Mouse (Mus musculus) layer of hippocampus, adult 9-10 months (tissue): ENCODE data around the gene Psmc3ip.

Experiments
- DNase-seq: peaks from one replicate; pipeline ENCODE4 v3.0.0; 2022; ENCODE audit warnings: low spot score

The Psmc3ip gene

DNA sequence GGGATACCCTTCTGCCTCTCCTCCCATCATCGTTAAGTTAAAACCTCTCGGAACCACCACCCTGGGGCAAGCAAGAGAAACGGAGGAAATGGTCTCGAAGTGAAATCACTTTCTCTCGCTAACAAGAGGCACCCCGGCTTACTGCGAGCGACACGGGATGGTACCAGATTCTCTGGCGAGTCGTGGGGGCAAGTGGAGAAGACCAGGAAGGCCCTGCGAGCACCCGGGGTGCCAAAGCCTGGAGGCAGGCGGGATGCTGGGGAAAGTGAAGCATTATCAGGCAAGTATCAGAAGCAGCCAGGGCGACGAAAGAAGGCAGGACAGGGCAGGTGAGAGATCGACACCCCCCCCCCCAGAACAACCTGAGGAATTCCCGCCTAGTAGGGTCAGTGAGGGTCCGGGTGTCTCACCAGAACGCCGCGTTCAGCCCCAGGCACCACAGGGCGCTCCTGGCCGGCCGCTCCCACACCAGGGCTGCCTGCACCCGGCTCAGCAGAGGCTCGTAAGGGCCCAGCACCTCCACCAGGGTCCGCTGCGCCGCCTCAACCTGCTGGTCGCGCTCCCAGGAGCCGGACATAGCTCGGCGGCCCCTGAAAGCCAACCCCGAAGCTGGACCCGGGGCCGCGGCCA, 24.0 kb upstream of the Psmc3ip start:
- no peak for DNase-seq

DNA sequence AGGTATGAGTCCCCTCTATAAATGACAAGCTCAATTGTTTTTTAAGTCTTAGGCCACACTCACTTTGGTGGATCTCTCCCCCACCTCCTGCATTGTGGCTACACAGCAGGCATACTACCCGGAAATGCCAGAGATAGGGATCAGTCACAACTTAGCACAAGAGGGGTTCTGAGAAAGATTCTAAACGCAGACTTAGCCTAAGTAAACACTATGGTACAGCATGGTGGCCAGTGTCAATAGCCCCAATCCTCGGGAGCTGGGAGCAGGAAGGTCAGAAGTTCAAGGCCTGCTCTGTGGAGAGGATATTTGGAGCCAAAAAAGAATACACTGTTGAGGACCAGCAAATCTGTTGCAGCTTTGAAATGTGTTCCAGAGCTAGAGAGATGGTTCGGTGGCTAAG, 22.9 kb upstream of the Psmc3ip start:
- DNase-seq, result no peak

DNA sequence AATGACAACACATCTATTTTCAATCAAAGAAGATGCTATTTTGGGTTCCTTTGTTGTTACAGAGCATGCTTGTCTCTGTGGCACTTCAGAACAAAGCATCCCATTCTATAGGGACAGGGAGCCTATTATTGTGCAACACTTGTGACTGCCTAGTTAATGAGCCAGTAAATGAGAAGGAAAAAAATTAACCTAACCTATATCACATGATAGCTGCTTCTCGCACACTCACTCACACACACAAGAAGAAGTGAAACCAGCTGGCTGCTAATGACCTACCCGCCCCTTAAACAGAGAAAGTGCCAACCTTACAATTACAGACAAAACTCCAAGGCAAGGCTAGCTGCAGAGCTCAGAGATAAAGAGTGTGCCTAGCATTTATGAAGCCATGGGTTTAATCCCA, 20.3 kb upstream of the Psmc3ip start:
- no peak for DNase-seq

DNA sequence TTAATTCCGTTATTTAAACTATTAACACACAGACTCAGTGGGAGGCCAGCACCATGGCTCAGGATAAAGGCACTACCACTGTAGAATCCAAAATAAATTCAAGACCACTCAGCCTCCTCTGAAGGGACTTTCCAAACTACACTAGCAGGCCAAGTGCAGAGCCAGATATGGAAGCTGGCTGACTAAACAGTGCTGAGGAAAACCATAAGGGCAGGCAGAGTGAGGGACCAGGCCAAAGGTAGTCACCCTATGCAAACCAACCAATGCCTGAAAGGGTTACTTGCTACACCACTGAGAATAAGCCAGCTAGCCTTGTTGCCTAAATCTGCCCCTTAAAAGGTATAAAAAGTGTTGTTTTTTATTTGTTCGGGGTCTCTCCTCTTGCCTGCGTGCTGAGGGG, 16.9 kb upstream of the Psmc3ip start:
- no peak for DNase-seq

DNA sequence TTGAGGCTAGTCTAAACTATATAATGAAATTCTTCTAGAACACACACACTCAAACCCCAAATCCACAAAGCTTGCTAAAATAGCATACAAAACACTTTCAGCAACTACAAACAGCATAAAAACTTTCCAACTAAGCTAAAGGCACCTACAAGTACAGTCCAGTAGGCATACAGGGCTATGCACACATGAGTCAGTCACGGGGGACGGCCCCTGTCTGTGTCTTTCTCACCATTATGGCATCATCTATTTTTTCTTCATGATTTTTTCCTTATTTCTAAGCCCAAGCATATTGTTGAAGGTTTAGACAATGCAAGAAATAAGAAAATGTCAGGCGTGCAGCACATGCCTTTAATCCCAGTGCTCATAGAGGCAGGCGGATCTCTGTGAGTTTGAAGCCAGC, 15.9 kb upstream of the Psmc3ip start:
- DNase-seq, result no peak

DNA sequence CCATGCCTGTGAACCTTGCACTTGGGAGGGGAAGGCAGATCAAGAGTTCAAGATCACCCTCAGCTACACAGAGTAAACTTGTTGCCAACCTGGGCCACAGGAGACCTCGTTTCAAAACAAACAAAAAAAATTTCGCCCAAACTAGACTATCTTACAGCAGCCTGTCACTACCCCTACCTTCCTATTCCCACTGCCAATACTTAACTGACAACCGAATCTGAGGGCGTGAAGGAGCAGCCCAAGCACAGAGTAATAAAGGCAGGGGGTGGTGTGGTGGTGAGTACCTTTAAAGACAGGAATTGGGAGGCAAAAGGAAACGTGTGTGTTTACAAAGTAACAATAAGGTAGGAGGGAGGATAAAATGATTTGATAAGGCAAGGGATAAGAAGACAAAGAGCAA, 15.5 kb upstream of the Psmc3ip start:
- DNase-seq, result no peak

DNA sequence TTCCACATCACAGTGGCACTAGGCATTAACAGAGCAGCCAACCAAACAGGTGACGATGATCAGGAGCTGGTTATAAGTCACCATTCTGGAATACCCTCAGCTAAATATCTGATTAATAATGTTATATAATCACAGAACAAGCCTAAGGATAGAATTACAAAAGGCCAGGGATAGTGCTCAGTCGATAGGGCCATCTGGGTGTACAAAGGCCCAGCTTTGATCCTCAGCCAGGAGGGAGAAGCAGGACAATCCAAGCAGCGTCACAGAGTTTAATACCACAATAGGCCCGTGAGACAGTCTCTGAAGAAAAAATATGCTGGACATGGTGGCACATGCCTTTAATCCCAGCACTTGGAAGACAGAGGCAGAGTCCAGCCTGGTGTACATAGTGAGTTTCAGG, 14.1 kb upstream of the Psmc3ip start:
- DNase-seq, result no peak

DNA sequence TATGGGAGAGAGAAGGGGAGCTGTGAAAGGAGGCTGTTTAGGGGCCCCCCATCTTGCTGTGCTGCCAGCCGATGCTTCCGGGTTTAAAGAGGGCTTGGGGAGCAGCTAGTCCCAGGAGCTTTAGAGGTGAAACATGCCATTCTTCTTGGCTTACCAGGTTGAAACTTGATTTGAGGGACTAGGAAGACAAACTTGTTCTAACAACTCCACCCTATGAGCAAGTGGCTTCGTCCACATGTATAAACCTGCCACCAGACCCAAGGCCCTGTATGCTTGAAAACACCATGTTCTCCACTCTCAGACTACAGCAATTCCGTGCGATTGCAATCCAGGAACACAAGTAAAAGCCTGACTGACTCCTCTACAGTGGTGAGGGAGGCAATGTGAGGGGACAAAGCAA, 7.8 kb upstream of the Psmc3ip start:
- DNase-seq, result no peak

DNA sequence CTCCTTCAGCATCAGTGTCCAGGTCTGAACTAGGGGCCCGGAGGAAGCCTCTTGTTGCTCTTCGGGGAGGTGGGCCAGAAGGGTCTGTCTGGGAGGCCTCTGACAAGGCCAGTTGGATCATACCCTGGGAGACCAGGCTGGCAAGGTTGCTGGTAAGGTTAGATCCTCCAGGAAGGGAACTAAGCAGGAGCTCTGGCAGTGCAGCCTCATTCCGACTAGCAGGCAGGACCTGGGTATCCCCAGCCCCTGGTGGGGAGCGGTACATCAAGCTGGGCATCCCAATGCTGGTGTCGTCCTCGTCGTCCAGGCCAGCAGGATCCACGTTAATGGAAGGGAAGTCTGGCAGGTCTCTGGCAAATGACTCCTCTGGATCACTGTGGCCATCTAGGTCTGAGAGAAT, 3.0 kb upstream of the Psmc3ip start:
- DNase-seq, result no peak

DNA sequence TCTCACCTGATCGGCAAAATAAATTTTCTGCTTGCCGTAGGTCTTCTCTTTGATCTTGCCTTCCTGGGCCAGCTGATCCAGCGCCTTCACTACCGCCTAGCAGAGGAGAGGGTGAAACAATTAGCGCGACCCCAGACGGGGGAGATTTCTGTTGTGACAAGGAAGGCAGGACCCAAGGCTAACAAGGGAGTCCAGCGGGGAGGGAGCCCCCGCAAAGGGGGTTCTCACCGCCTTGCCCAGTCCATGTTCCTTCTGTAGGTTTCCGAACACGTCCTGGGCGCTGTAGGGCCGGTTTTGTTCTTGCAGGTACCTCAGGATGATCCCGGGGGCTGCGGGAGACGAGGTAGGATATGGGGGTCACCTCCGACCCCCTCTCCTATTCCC, 314 bp downstream of the Psmc3ip start:
- no peak for DNase-seq

DNA sequence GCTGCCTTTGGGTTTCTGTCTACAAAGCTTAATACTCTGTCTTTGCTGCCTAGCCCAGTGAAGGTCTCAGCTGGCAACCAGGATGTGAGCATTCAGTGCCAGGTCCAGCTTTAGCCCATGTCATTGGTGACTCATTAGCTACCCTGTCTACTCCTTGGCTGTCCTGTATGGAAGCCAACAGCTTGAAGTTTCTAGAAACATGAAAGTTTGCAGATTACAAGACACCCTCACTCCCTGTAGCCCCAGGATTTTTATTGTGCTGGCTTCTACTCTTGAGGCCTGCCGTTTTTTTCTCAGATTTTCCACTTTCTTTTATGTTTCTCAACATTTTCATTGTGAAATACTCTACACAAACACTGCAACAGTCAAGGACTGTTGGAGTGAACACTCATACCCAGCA, 5.3 kb downstream of the Psmc3ip start:
- no peak for DNase-seq

DNA sequence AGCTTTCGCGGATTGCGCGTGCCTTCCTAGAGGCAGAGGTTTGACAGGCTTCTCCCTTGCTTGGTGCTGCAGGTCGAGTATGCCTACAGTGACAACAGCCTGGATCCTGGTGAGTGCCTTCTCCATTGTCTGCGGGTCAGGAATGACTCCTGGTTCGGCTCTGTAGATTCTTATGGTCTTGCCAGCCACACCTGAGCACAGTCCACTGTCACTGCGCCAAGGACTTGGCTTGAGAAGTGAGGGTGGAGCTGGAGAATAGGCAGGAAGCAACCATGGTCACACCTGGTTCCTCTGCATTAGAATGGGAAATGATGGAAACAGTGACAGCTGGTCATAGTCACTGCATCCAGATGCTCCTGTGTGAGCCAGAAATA, 7.6 kb downstream of the Psmc3ip start:
- DNase-seq, result no peak

DNA sequence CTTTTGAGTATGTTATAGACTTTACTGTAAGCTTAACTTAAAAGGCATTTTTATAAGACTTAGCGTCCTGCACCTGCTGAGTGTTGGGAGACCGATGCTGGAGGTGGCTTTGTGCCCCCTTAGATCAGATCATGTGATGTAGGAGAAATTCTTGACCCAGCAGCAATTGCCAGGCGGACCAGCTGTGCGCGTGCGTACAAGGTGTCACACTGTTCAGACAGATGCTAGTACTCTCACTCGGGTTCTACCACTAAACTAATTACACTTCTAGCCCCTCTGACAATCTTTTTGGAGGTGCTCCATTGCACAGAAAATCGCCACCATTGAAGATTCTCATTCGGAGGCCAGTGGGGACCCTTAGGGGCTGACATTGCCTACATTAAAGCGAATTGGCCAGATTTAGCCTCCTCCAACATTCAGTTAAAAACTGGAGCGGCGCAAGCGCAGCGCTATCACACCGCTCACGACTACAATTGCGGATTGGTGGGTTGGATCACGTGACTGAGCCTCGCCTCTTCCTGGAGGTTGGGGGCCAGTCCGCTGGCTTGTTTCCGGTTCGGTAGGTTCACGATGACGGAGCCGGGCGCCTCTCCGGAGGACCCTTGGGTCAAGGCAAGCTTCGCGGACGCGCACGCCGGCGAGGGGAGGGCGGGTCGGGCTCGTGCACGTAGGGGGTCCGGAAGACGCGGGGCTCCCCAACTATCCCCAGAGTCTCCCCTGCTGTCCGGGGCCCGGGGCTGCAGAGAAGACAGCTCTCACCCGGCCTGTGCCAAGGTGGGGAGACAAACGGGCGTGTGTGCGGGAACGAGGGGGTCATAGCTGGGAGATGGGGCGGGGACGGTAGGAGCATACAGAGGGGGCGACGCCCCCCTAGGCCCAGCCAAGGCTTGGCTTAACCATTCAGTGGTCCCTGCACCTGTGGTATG, 8.2 kb downstream of the Psmc3ip start, which contains the start of gene Mlx:
Gene Mlx (plus strand): TSS at position 522 of the 926 bp plus-strand sequence.
- peak; percentile 82 for DNase-seq

DNA sequence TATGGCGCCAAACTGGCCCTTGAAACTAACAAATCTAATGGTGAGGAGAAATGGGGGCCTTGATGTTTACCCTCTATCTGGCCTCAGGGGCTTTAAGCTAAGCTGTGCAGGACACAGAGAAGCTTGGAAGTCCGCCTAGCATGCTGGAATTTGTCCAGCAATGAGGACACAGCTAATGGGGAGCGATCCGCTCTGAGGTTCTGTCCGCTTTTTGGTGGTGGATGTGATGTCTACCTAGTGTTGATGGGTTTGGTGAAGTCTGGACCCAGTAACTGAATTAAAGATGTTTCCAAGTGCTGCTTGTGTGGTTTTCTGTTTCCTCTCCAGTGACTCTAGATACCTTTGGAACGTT, 8.9 kb downstream of the Psmc3ip start:
- DNase-seq, result no peak

DNA sequence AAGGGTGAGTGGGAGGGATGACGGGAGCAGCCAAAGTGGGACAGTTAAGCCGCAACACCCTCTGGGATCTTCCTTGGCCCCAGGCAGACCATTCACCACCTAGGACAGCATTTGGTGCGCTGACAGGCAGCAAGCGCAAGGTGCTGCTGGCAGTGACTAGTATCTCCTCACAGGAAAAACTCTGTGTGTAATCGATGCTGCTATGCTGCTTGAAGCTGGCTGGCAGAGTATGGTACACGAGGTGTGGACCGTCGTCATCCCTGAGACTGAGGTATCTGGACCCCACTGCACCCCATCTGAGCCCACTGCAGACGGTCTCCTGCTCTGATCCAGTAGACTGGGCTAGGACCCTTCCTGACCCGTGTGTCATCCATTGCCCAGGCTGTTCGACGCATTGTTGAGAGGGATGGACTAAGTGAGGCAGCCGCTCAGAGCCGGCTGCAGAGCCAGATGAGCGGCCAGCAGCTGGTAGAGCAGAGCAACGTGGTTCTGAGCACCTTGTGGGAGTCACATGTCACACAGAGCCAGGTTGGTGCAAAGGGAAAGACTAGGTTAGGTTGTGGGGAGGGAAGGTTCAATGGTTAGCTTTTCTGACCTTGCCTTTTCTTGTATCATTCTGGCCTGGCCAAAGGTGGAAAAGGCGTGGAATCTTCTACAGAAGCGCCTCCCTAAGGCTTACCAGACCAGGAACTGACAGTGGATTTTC, 9.5 kb downstream of the Psmc3ip start:
- no peak for DNase-seq

DNA sequence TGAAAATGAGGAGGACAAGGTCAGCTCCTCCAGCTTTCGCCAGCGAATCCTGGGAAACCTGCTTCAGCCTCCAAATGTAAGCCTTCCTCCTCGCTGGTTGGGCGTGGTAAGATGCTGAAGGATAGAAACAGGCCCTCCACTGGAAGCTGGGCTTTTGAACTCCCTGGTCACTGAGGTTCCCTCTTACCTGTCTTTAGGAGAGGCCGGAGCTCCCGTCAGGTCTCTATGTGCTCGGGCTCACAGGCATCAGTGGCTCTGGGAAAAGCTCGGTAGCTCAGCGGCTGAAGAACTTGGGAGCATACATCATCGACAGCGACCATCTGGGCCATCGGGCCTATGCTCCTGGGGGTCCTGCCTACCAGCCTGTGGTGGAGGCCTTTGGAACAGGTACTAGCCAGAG, 10.4 kb downstream of the Psmc3ip start:
- DNase-seq, result no peak

DNA sequence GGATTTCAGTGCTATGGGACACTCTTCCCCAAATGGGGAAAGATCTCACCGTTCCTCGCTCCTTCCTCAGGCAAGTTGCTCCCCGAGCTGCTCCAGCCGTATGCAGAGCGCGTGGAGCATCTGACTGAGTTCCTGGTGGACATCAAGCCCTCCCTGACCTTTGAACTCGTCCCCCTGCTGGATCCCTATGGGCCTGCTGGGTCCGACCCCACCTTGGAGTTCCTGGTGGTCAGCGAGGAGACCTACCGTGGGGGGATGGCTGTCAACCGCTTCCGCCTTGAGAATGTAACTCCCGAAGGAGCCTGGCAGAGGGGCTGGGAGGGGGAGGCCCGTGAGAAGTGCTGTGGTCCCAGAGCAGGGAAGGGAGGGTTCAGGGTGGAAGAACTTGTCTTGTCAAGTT, 11.0 kb downstream of the Psmc3ip start:
- no peak for DNase-seq

DNA sequence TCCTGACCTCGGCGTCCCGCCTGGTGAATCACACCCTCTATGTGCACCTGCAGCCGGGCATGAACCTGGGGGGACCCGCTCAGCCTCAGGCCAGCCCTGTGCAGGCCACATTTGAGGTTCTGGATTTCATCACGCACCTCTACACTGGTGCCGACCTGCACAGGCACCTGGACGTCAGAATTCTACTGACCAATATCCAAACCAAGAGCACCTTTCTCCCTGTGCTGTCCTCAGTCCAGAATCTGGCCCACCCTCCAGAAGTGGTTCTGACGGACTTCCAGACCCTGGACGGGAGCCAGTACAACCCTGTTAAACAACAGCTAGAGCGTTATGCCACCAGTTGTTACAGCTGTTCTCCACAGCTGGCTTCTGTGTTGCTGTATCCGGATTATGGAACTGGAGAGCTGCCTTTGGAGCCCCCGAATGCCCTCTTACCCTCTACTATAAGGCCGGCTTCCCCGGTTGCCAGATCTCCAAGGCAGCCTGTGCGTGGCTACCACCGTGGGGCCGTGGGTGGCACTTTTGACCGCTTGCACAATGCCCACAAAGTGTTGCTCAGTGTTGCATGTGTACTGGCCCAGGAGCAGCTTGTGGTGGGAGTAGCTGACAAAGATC, 12.0 kb downstream of the Psmc3ip start:
- DNase-seq, result no peak

DNA sequence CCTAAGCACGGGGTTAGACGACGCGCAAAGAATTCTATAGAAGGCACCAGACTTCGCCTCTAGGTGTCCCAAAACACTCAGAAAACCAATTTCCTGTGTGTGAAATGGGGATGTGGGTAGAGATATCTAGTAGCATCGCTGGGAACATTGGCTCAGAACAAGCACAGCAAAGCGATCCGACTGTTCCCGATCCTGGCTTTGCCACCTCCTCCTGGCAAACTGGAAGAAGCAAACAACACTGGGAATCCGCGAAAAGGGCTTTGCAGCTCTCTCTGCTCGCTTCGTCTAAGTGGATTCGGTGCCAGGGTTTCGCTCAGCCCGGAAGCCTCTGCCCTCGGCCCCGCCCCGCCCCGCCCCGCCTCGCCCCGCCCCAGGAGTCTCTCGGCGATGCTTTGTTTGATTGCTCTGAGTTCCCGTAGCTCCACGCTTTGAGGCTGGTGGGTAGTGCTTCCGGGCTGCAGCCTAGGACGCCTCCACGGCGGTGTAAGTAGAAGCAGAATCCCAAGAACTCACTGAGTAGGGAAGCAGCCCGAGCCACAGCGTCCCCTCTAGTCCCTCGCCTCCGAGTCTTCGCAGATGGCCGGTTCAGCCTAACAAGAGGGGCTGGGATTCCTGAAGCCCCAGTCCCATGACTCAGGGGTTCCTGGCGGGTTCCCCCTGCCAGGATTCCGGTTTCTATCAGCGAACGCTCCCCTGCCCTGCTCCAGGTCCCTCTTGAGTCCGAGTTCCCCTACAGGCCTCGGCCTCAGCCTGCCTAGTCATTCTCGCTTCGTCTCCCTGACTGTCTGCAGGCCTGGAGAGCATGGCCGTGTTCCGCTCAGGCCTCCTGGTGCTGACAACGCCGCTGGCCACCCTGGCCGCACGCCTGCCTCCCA, 12.8 kb downstream of the Psmc3ip start, which contains the start of gene Coasy:
Gene Coasy (plus strand): TSS at position 358 of the 875 bp plus-strand sequence.
- DNase-seq, result peak; percentile 81

DNA sequence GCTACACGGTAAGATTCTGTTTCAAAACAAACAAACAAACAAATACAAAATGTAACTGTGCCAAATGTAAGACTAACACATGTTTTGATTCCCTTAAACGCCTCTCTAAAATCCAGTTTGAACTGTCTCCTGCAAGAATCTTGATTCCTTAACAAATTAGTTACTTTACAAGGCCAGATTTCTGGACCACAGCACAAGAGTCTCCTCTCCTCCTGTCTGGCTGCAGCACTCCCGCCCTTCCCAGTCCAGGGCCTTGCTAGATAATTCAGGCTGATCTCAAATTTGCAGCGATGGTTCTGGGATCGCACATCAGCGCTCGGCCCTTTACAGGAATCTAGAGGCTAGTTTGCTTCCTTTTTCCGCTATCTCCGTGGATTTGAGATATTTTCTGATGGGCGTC, 13.6 kb downstream of the Psmc3ip start:
- no peak for DNase-seq

DNA sequence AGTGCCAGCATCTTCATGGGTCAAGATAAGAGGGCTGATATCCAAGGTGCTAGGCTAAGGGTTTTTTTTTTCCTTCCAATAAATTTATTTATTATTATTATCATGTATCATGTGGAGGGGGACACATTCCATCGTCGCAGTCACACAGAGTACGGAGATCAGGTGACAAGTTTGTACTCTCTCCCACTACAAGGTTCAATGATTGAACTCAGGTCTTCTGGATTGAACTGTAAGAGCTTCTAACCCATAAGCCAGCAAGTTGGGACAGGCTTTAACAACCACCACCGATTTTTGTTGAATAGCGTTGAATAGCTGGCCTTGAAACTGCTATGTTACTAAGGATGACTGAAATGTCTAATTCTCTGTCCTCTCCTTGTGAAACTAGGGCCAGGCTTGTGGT, 14.8 kb downstream of the Psmc3ip start:
- DNase-seq, result no peak

DNA sequence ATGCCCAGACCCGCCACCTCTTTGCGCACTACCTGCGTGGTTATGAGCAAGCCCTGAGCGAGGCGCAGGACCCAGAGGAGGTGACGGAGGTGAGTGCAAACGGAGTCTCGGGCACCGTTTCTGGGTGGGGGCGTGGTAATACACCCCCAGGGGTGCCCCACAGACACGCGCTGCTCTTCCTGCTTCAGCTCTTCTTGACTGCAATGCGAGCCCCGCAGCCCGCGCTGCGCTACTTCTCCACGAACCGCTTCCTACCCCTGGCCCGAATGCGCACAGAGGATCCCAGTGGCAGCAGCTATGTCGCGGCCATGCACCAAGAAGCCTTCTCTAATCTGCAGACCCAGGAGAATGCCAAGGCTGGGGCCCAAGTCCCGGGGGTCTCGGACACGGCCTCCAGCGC, 15.5 kb downstream of the Psmc3ip start:
- no peak for DNase-seq
